Mouse (Mus musculus) MEL (cell line): Measurements from ENCODE around the gene Adad1. TPM values are rescaled to one million over a fixed set of nuclear protein-coding genes. Genes with fewer than 3 reads are reported as not detected.

Experiments
- DNase-seq: peaks from one replicate; pipeline ENCODE4 v3.0.0; 2011; ENCODE audit warnings: low read depth, low spot score
- H3K27ac ChIP-seq: 2 replicates; pipeline ENCODE4 v1.5.1; 2012; ENCODE audit warnings: low read depth, mild to moderate bottlenecking, control low read depth, low read length, moderate library complexity; ENCODE audit not compliant: control insufficient read depth
- H3K27me3 ChIP-seq, 2 experiments: fragments of 150-350 bp in 1 of 2; sonication (generic) in 1 of 2; 2 replicates each; pipeline ENCODE4 v1.6.1; 2012; ENCODE audit warnings: low read length in 2 of 2, mild to moderate bottlenecking in 2 of 2, improper control_type of control experiment in 1 of 2, moderate library complexity in 1 of 2; ENCODE audit not compliant: insufficient read depth in 2 of 2, control insufficient read depth in 1 of 2
- H3K36me3 ChIP-seq, 2 experiments: 2 replicates each; pipeline ENCODE4 v1.6.1; 2012 to 2014; ENCODE audit warnings: low read length in 2 of 2, improper control_type of control experiment in 1 of 2, inconsistent platforms in 1 of 2, mild to moderate bottlenecking in 1 of 2; ENCODE audit not compliant: insufficient read depth in 2 of 2, control insufficient read depth in 1 of 2
- H3K4me1 ChIP-seq, 2 experiments: fragments of 150-350 bp in 1 of 2; sonication (generic) in 1 of 2; 2 replicates each; pipeline ENCODE4 v1.6.1; 2012; ENCODE audit warnings: low read length in 2 of 2, improper control_type of control experiment in 1 of 2, mild to moderate bottlenecking in 1 of 2; ENCODE audit not compliant: insufficient read depth in 2 of 2, control insufficient read depth in 1 of 2
- H3K4me3 ChIP-seq, 2 experiments: fragments of 150-350 bp in 1 of 2; sonication (generic) in 1 of 2; 2 replicates each; pipeline ENCODE4 v1.5.1; 2012; ENCODE audit warnings: low read depth in 2 of 2, low read length in 2 of 2, mild to moderate bottlenecking in 2 of 2, moderate library complexity in 2 of 2, control low read depth in 1 of 2, improper control_type of control experiment in 1 of 2; ENCODE audit not compliant: control insufficient read depth in 1 of 2, insufficient read depth in 1 of 2
- H3K79me2 ChIP-seq: 2 replicates; pipeline ENCODE4 v1.6.1; 2012; ENCODE audit warnings: mild to moderate bottlenecking, low read length, moderate library complexity; ENCODE audit not compliant: control insufficient read depth, poor library complexity, insufficient read depth
- H3K9ac ChIP-seq: 2 replicates; pipeline ENCODE4 v1.6.1; 2012; ENCODE audit warnings: low read depth, mild to moderate bottlenecking, control low read depth, low read length, moderate library complexity; ENCODE audit not compliant: control insufficient read depth, poor library complexity, severe bottlenecking
- H3K9me3 ChIP-seq: fragments of 150-350 bp; sonication (generic); replicated peaks from 2 replicates; pipeline ENCODE4 v1.6.1; 2012; ENCODE audit warnings: mild to moderate bottlenecking, low read length, improper control_type of control experiment, moderate library complexity; ENCODE audit not compliant: insufficient read depth
- BHLHE40 ChIP-seq: IDR thresholded peaks from 2 replicates; pipeline ENCODE4 v1.6.1; 2012; ENCODE audit warnings: low read depth, mild to moderate bottlenecking, inconsistent platforms, low read length, improper control_type of control experiment, borderline replicate concordance
- CHD1 ChIP-seq: IDR thresholded peaks from 2 replicates; pipeline ENCODE4 v1.6.1; 2012; ENCODE audit warnings: low read depth, mild to moderate bottlenecking, inconsistent platforms, low read length, improper control_type of control experiment
- CTCF ChIP-seq, 3 experiments: IDR thresholded peaks in 2 of 3; conservative IDR thresholded peaks in 1 of 3; 2 replicates each; pipeline ENCODE4 v1.5.1; 2011 to 2012; ENCODE audit warnings: low read length in 3 of 3, low read depth in 2 of 3, mild to moderate bottlenecking in 2 of 3, improper control_type of control experiment in 1 of 3, inconsistent platforms in 1 of 3, mixed read lengths in 1 of 3, moderate library complexity in 1 of 3; ENCODE audit not compliant: control insufficient read depth in 1 of 3, insufficient read depth in 1 of 3, poor library complexity in 1 of 3, severe bottlenecking in 1 of 3
- HCFC1 ChIP-seq: IDR thresholded peaks from 2 replicates; pipeline ENCODE4 v1.6.1; 2012; ENCODE audit warnings: low read depth, mild to moderate bottlenecking, inconsistent platforms, low read length, improper control_type of control experiment, moderate library complexity
- MAFK ChIP-seq: IDR thresholded peaks from 2 replicates; pipeline ENCODE4 v1.6.1; 2011; ENCODE audit warnings: low read depth, mild to moderate bottlenecking, low read length, improper control_type of control experiment, borderline replicate concordance
- MAX ChIP-seq: IDR thresholded peaks from 2 replicates; pipeline ENCODE4 v1.6.1; 2011; ENCODE audit warnings: low read length, improper control_type of control experiment
- MAZ ChIP-seq: IDR thresholded peaks from 2 replicates; pipeline ENCODE4 v1.6.1; 2012; ENCODE audit warnings: low read depth, mild to moderate bottlenecking, inconsistent platforms, low read length, improper control_type of control experiment
- MXI1 ChIP-seq: IDR thresholded peaks from 2 replicates; pipeline ENCODE4 v1.6.1; 2011; ENCODE audit warnings: mild to moderate bottlenecking, low read depth, low read length, improper control_type of control experiment
- MYB ChIP-seq: IDR thresholded peaks from 2 replicates; pipeline ENCODE4 v1.6.1; 2011; ENCODE audit warnings: mild to moderate bottlenecking, low read depth, low read length, improper control_type of control experiment
- POLR2A ChIP-seq, 2 experiments: IDR thresholded peaks; 2 replicates each; pipeline ENCODE4 v1.6.1; 2011 to 2012; ENCODE audit warnings: low read length in 2 of 2, mild to moderate bottlenecking in 2 of 2, control low read depth in 1 of 2, improper control_type of control experiment in 1 of 2, low read depth in 1 of 2, moderate library complexity in 1 of 2; ENCODE audit not compliant: control insufficient read depth in 1 of 2, insufficient read depth in 1 of 2, poor library complexity in 1 of 2
- POLR2AphosphoS5 ChIP-seq: IDR thresholded peaks from 2 replicates; pipeline ENCODE4 v1.6.1; 2012; ENCODE audit warnings: low read depth, borderline replicate concordance, mild to moderate bottlenecking, inconsistent platforms, low read length, moderate library complexity, mixed read lengths
- RCOR1 ChIP-seq: IDR thresholded peaks from 2 replicates; pipeline ENCODE4 v1.6.1; 2012; ENCODE audit warnings: low read depth, mild to moderate bottlenecking, inconsistent platforms, low read length, improper control_type of control experiment
- TAL1 ChIP-seq: IDR thresholded peaks from 2 replicates; pipeline ENCODE4 v1.6.1; 2012; ENCODE audit warnings: mild to moderate bottlenecking, inconsistent platforms, low read length, moderate library complexity, mixed read lengths
- TBP ChIP-seq: IDR thresholded peaks from 2 replicates; pipeline ENCODE4 v1.8.0; 2011; ENCODE audit warnings: low read depth, low read length, improper control_type of control experiment
- ZKSCAN1 ChIP-seq: IDR thresholded peaks from 2 replicates; pipeline ENCODE4 v1.6.1; 2012; ENCODE audit warnings: low read depth, mild to moderate bottlenecking, inconsistent platforms, low read length, improper control_type of control experiment, moderate library complexity
- ZMIZ1 ChIP-seq: IDR thresholded peaks from 2 replicates; pipeline ENCODE4 v1.6.1; 2012; ENCODE audit warnings: low read depth, mild to moderate bottlenecking, inconsistent platforms, low read length, improper control_type of control experiment, moderate library complexity
- ZNF384 ChIP-seq: IDR thresholded peaks from 2 replicates; pipeline ENCODE4 v1.6.1; 2012; ENCODE audit warnings: low read depth, mild to moderate bottlenecking, inconsistent platforms, low read length, improper control_type of control experiment
- polyA plus RNA-seq, 2 experiments: library from polyadenylated mRNA; stranded (reverse) in 1 of 2; unstranded in 1 of 2; fragments of >175 nt in 1 of 2; fragments of >200 nt in 1 of 2; gene quantifications; 2 replicates each; pipeline versions ENCODE4 v1.2.1 to v1.2.4; 2012; ENCODE audit warnings: low replicate concordance in 2 of 2, low read depth in 1 of 2; ENCODE audit not compliant: insufficient read length in 2 of 2, insufficient read depth in 1 of 2, missing spikeins in 1 of 2
- total RNA-seq: library from RNA; depleted of rRNA; stranded (reverse); fragments of 300-350 nt; gene quantifications from 2 replicates; pipeline ENCODE4 v1.2.3, GENCODE M21; 2012

Gene Adad1
- total and polyA plus RNA-seq, 3 experiments = not detected

GRCm38 (mm10) chr3:37090721-37091120 is 27.4 kb downstream of the Adad1 start:
- Histone ChIP-seq H3K9me3 (no peaks in the 10 kb centered on the region), H3K27ac (no peak overlapping the region), H3K4me3 (no peak overlapping the region), H3K79me2 (no peaks in the 10 kb centered on the region), H3K27me3 (peaks cover 0 to 2% of the 10 kb centered on the region in 2 experiments; a peak in 2 of 4 replicates), H3K36me3 (no peaks in the 10 kb centered on the region), H3K4me1 (no peaks in the 10 kb centered on the region)
- DNase-seq = no peak
- TF ChIP-seq TBP (no peak), MAFK (no peak), CHD1 (no peak), MYB (no peak), ZNF384 (no peak), POLR2A (IDR thresholded peaks at IDR 0.05; ENCODE audit: control insufficient read depth in 1 of 2, insufficient read depth in 1 of 2, low read depth in 1 of 2, low read length in 2 of 2, poor library complexity in 1 of 2) (no peak)
- TF ChIP-seq, all 39 proteins: peak for 0
- no peak overlapping the region for H3K9ac ChIP-seq

GRCm38 (mm10) chr3:37125655-37126054 is 62.3 kb downstream of the Adad1 start, which contains the start of gene Il2:
TSS of gene Il2 (minus strand) at chr3:37125959.
- no peak for TF ChIP-seq HCFC1
- TF ChIP-seq ZMIZ1 = no peak
- no peak for TF ChIP-seq POLR2A (IDR thresholded peaks at IDR 0.05; ENCODE audit: control insufficient read depth in 1 of 2, insufficient read depth in 1 of 2, low read depth in 1 of 2, low read length in 2 of 2, poor library complexity in 1 of 2)
- no peak for TF ChIP-seq MXI1
- no peak for TF ChIP-seq POLR2AphosphoS5
- no peak for TF ChIP-seq ZKSCAN1
- TF ChIP-seq MAZ = no peak
- TF ChIP-seq CTCF (IDR thresholded peaks at IDR 0.05 in 2 of 3, conservative IDR thresholded peaks at IDR 0.05 in 1 of 3; ENCODE audit: control insufficient read depth in 1 of 3, insufficient read depth in 1 of 3, low read depth in 2 of 3, low read length in 3 of 3, poor library complexity in 1 of 3, severe bottlenecking in 1 of 3) = no peak
- Histone ChIP-seq H3K36me3 (no peaks in the 10 kb centered on the region), H3K4me3 (no peak within 1 kb of the TSS), H3K9ac (no peak within 1 kb of the TSS), H3K4me1 (no peaks in the 10 kb centered on the region), H3K79me2 (no peaks in the 10 kb centered on the region), H3K27ac (no peak within 1 kb of the TSS), H3K9me3 (no peaks in the 10 kb centered on the region), H3K27me3 (peaks cover 2% of the 10 kb centered on the region in 2 experiments; a peak in 3 of 4 replicates)
- no peak for DNase-seq

- no peak for DNase-seq
- no peak overlapping the region for H3K4me3 ChIP-seq
- TF ChIP-seq MAX (no peak), MYB (no peak), TAL1 (no peak), RCOR1 (no peak), TBP (no peak), ZNF384 (no peak), BHLHE40 (no peak), ZMIZ1 (no peak)
Observed at GRCm38 (mm10) chr3:37126162-37126561, 62.8 kb downstream of the Adad1 start.

More at GRCm38 (mm10) chr3:37126162-37126561, 62.8 kb downstream of the Adad1 start:
- H3K9ac ChIP-seq = no peak overlapping the region
- no peaks in the 10 kb centered on the region for H3K4me1 ChIP-seq
- H3K27ac ChIP-seq = no peak overlapping the region
- no peaks in the 10 kb centered on the region for H3K79me2 ChIP-seq
- peaks cover 0 to 2% of the 10 kb centered on the region in 2 experiments; a peak in 3 of 4 replicates for H3K27me3 ChIP-seq
- H3K9me3 ChIP-seq = no peaks in the 10 kb centered on the region
- H3K36me3 ChIP-seq = no peaks in the 10 kb centered on the region
